Comparison of ENCODE assay signal across 22 mouse cellular contexts in the genomic region with DNA sequence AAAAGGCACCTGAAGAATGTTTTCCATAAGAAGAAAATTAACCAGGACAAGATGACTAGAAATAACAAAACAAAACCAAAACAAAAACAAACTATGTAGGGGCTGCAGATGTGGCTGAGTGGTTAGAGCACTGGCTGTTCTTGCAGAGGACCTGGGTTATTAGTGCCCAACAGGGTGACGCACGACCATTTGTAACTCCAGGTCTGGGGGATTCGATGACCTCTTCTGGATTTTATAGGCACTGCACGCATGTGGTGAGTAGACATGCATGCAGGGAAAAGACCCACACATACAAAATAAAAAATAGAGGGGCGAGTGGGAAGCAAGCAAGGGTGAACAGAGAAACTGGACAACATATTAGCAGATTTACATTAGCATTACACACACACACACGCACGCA. TPM values are rescaled to one million over a fixed set of nuclear protein-coding genes. Genes with fewer than 3 reads are reported as not detected.
DNase-seq lines count a peak whose midpoint lies in the region; ATAC-seq and TF ChIP-seq lines count a peak whose summit lies in the region.
"Had no signal": no experiment of that assay in that cellular context is flagged by ENCODE, and none has a peak within 500 bp of the region (broad histone marks: within the 10 kb centered on the region; RNA-seq: fewer than 3 reads in every experiment).

No protein-coding gene starts in this region.

- peaks cover 17% of the 10 kb centered on the region for H3K4me1 ChIP-seq in erythroblast, embryonic 14.5 days (ENCODE audit: control insufficient read depth)
- H3K4me1 ChIP-seq: embryonic facial prominence, embryonic 13.5 days; kidney, embryonic 15.5 days; limb, embryonic 15.5 days; midbrain, embryonic 15.5 days had no signal

- H3K9me3 ChIP-seq in erythroblast, embryonic 14.5 days (ENCODE audit: control insufficient read depth, low read length), result 0 out of 2 replicates have a peak, but pooled peaks cover 3% of the 10 kb centered on the region
- H3K9me3 ChIP-seq: embryonic facial prominence, embryonic 13.5 days; kidney, embryonic 15.5 days; limb, embryonic 15.5 days; midbrain, embryonic 15.5 days had no signal

- peak overlapping the region; percentile 63 for H3K4me3 ChIP-seq in erythroblast, embryonic 14.5 days (replicated peaks)
- no peak overlapping the region for H3K4me3 ChIP-seq in layer of hippocampus, adult 2 months
- H3K4me3 ChIP-seq: embryonic facial prominence, embryonic 13.5 days; gastrocnemius, adult 2 months; heart, adult 2 months; kidney, embryonic 15.5 days; limb, embryonic 15.5 days; midbrain, embryonic 15.5 days had no signal

- intact Hi-C loops in gastrocnemius, postnatal 36 days (cut with DNase I), result no loop called here

- peak in 1 of 2 experiments; percentile 2 for DNase-seq in layer of hippocampus, adult 2 months (ENCODE audit: low spot score in 2 of 2)
- DNase-seq in layer of hippocampus, postnatal 36 days, result no peak
- DNase-seq in 416B (ENCODE audit: low read depth), result peak; percentile 55
- no peak for DNase-seq in c-Kit-positive CD71-positive TER-119-positive erythroid progenitor cells, embryonic 14.5 days (ENCODE audit: low spot score)
- no peak for DNase-seq in gastrocnemius, postnatal 36 days
- DNase-seq: cerebellum, adult 9-11 months; gastrocnemius, adult 2 months; heart, adult 2 months; lung, adult 2 months; right cerebral cortex, postnatal 14 days; spleen, adult 18-20 months; thymus, postnatal 4 days had no signal

- no peak overlapping the region for H3K27ac ChIP-seq in layer of hippocampus, adult 2 months
- H3K27ac ChIP-seq: embryonic facial prominence, embryonic 13.5 days; gastrocnemius, adult 2 months; heart, adult 2 months; kidney, embryonic 15.5 days; limb, embryonic 15.5 days; midbrain, embryonic 15.5 days had no signal

- TF ChIP-seq CTCF in layer of hippocampus, adult 2 months (conservative IDR thresholded peaks at IDR 0.05), result peak; percentile 25

- H3K27me3 ChIP-seq in erythroblast, embryonic 14.5 days (ENCODE audit: control insufficient read depth), result peaks cover 11% of the 10 kb centered on the region
- H3K27me3 ChIP-seq: limb, embryonic 15.5 days; midbrain, embryonic 15.5 days had no signal

- ATAC-seq in erythroblast, adult 5-6 weeks (replicated peaks; ENCODE audit: low FRiP score, poor library complexity, severe bottlenecking), result no peak
- peak; percentile 56; the same call in 1 of the 2 replicates for ATAC-seq in common myeloid progenitor, adult 5-6 weeks (replicated peaks; ENCODE audit: low read depth, poor library complexity, severe bottlenecking)
- ATAC-seq: CD4-positive, CD25-positive, alpha-beta regulatory T cell, adult 4 months; inflammation-experienced regulatory T-cells, adult 6 months; midbrain, embryonic 15.5 days had no signal

- no peaks in the 10 kb centered on the region for H3K36me3 ChIP-seq in erythroblast, embryonic 14.5 days (ENCODE audit: control insufficient read depth)
- H3K36me3 ChIP-seq: embryonic facial prominence, embryonic 13.5 days; kidney, embryonic 15.5 days; limb, embryonic 15.5 days; midbrain, embryonic 15.5 days had no signal

RNA-seq across cellular contexts. Expression of gene Rasl11a, which starts 38.2 kb away (rescaled TPM):
- 0.05 and 0.14 TPM in 2 replicates for polyA plus RNA-seq in erythroblast, embryonic 14.5 days (2012)
- total RNA-seq in erythroblast, adult 5-6 weeks (2015; ENCODE audit: low replicate concordance), result not detected in 2 replicates
- not detected in 2 replicates for total RNA-seq in erythroblast, adult 5-6 weeks (2017; ENCODE audit: low replicate concordance)
- total RNA-seq in layer of hippocampus, adult 2 months (2021), result 10 to 100 TPM; 11.0 to 13.7 TPM
- 10 to 100 TPM; 15.1 to 16.7 TPM for total RNA-seq in layer of hippocampus, postnatal 36 days (2021)
- 1.2 TPM in 2 replicates for total RNA-seq in common myeloid progenitor, adult 5-6 weeks (2017)
- total RNA-seq in gastrocnemius, postnatal 36 days (2021), result 1 to 10 TPM; 1.4 to 1.5 TPM
- total RNA-seq: neutrophil, adult 5-6 weeks had no signal

RNA-seq across cellular contexts. Expression of gene Rpl21, which starts 50.4 kb away (rescaled TPM):
- 11.5 and 12.9 TPM in 2 replicates for polyA plus RNA-seq in erythroblast, embryonic 14.5 days (2012)
- 373 and 491 TPM in 2 replicates for total RNA-seq in erythroblast, adult 5-6 weeks (2015; ENCODE audit: low replicate concordance)
- total RNA-seq in erythroblast, adult 5-6 weeks (2017; ENCODE audit: low replicate concordance), result 439 and 475 TPM in 2 replicates
- total RNA-seq in layer of hippocampus, adult 2 months (2021), result 100 to 1,000 TPM; 205 to 212 TPM
- 100 to 1,000 TPM; 185 to 197 TPM for total RNA-seq in layer of hippocampus, postnatal 36 days (2021)
- 2,931 and 3,145 TPM in 2 replicates for total RNA-seq in common myeloid progenitor, adult 5-6 weeks (2017)
- total RNA-seq in gastrocnemius, postnatal 36 days (2021), result 100 to 1,000 TPM; 104 to 128 TPM
